Comparison of ENCODE assay signal across 12 mouse cellular contexts in the genomic region with DNA sequence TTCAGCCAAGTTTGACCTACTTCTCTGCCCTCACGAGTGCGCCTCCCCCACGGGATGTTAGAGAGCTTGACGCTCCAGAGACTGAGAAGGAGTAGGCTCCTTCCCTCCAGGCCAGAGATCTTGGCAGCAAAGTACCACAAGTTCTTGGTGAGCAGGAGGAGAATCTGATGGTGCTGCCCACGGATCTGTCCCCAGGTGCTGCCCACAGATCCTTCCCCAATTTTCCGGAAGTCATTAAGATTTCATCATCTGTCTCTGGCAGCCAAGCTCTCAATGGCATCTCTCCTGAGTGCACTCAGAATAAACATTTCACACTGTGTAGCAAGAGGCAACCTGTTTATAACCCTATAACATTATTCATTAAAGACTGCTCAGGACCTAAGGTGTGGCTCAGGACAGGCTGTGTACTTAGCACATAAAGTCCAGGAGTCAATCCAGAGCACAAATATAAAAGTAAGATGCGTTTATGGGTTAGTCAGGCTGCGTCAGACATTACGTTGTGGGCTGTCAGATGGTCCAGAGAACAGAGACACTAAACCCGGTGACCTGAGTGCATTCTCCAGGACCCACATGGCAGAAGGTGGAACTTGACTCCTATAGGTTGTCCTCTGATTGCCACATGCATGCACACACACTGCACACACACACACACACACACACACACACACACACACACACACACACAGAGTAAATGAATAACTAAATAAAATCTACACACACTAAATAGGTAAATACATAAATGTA. TPM values are rescaled to one million over a fixed set of nuclear protein-coding genes. Genes with fewer than 3 reads are reported as not detected.
DNase-seq lines count a peak whose midpoint lies in the region; ATAC-seq and TF ChIP-seq lines count a peak whose summit lies in the region.
"Had no signal": no experiment of that assay in that cellular context is flagged by ENCODE, and none has a peak within 500 bp of the region (broad histone marks: within the 10 kb centered on the region; RNA-seq: fewer than 3 reads in every experiment).

No protein-coding gene starts in this region.

- no peak overlapping the region for H3K4me2 ChIP-seq in intestine, postnatal 0 days (replicated peaks; ENCODE audit: low read depth)
- no peak overlapping the region for H3K4me2 ChIP-seq in forebrain, embryonic 12.5 days

- no peaks in the 10 kb centered on the region for H3K9me3 ChIP-seq in intestine, postnatal 0 days (ENCODE audit: control insufficient read depth)
- H3K9me3 ChIP-seq in forebrain, embryonic 12.5 days, result no peaks in the 10 kb centered on the region

- ATAC-seq in intestine, postnatal 0 days, result peak; percentile 94
- no peak for ATAC-seq in forebrain, embryonic 12.5 days (ENCODE audit: low FRiP score)
- ATAC-seq: activated CD4-positive, CD25-positive, alpha-beta regulatory T cell, adult 4 months; hindbrain, postnatal 0 days had no signal

- no peak for TF ChIP-seq CTCF in intestine, postnatal 0 days (IDR thresholded peaks at IDR 0.05; ENCODE audit: low read depth)

- 52% methylated on average over 10 of the region's 10 CpGs for WGBS in intestine, postnatal 0 days
- 84% methylated on average over 10 of the region's 10 CpGs for WGBS in forebrain, embryonic 12.5 days

- H3K4me3 ChIP-seq in intestine, postnatal 0 days (ENCODE audit: low read depth, low read length), result no peak overlapping the region
- no peak overlapping the region for H3K4me3 ChIP-seq in forebrain, embryonic 12.5 days (replicated peaks)

- peak; percentile 15 to 35 for DNase-seq in lung, adult 18-20 months
- DNase-seq in lung, postnatal 14 days, result no peak
- DNase-seq in NIH3T3 (ENCODE audit: low read depth), result peak; percentile 77
- DNase-seq in lung, postnatal 36 days, result peak; percentile 39
- no peak for DNase-seq in left cerebral cortex, adult 9 months (ENCODE audit: low spot score in 2 of 2)
- DNase-seq in layer of hippocampus, adult 11-12 months (ENCODE audit: low spot score), result no peak
- DNase-seq: cerebellum, adult 2 months had no signal

- no peaks in the 10 kb centered on the region for H3K27me3 ChIP-seq in intestine, postnatal 0 days (replicated peaks; ENCODE audit: control insufficient read depth, insufficient read depth, low read length)
- H3K27me3 ChIP-seq in forebrain, embryonic 12.5 days, result peaks cover 14% of the 10 kb centered on the region; the same call in 1 of the 2 replicates
- H3K27me3 ChIP-seq: CH12.LX had no signal

- H3K27ac ChIP-seq in intestine, postnatal 0 days (ENCODE audit: low read depth, low read length), result peak overlapping the region; percentile 73
- H3K27ac ChIP-seq in forebrain, embryonic 12.5 days, result no peak overlapping the region
- H3K27ac ChIP-seq: hindbrain, postnatal 0 days had no signal

- H3K4me1 ChIP-seq in intestine, postnatal 0 days (replicated peaks; ENCODE audit: control insufficient read depth, insufficient read depth, low read length), result peaks cover 4% of the 10 kb centered on the region; the same call in 1 of the 2 replicates
- H3K4me1 ChIP-seq in forebrain, embryonic 12.5 days, result 0 out of 2 replicates have a peak, but pooled peaks cover 8% of the 10 kb centered on the region

- no peak overlapping the region for H3K9ac ChIP-seq in intestine, postnatal 0 days (ENCODE audit: low read depth, low read length)
- H3K9ac ChIP-seq in forebrain, embryonic 12.5 days, result no peak overlapping the region

- no peaks in the 10 kb centered on the region for H3K36me3 ChIP-seq in intestine, postnatal 0 days (ENCODE audit: control insufficient read depth, insufficient read depth)
- H3K36me3 ChIP-seq in forebrain, embryonic 12.5 days (replicated peaks), result no peaks in the 10 kb centered on the region

RNA-seq across cellular contexts. Expression of a gene that starts 13.1 kb away (rescaled TPM):
- polyA plus RNA-seq in intestine, postnatal 0 days (2015; fragmentation: Nextera tagmentation; extraction: Ambion mirVana), result 14.5 and 16.4 TPM in 2 replicates
- polyA plus RNA-seq in forebrain, embryonic 12.5 days (2016; fragmentation: Nextera tagmentation; extraction: Ambion mirVana), result 33.9 and 39.5 TPM in 2 replicates

RNA-seq across cellular contexts. Expression of a gene that starts 54.0 kb away (rescaled TPM):
- polyA plus RNA-seq in intestine, postnatal 0 days (2015; fragmentation: Nextera tagmentation; extraction: Ambion mirVana), result 10.2 and 10.4 TPM in 2 replicates
- 44.6 and 46.0 TPM in 2 replicates for polyA plus RNA-seq in forebrain, embryonic 12.5 days (2016; fragmentation: Nextera tagmentation; extraction: Ambion mirVana)

Comparison
In these comparisons a context has a peak if more than half of its experiments do, and no peak if none do; other contexts are left out.
1. DNase-seq: peak in lung, adult 18-20 months (2 of 2), NIH3T3 (single experiment) and lung, postnatal 36 days (single experiment); none in lung, postnatal 14 days (single experiment), left cerebral cortex, adult 9 months (0 of 2) and layer of hippocampus, adult 11-12 months (single experiment).